Mouse (Mus musculus) layer of hippocampus, adult 18-20 months (tissue): ENCODE data around the gene Tspan5. TPM values are rescaled to one million over a fixed set of nuclear protein-coding genes. Genes with fewer than 3 reads are reported as not detected.

Experiments used
- DNase-seq, 2 experiments: peaks; one replicate each; pipeline ENCODE4 v3.0.0; 2022; ENCODE audit warnings: low spot score in 2 of 2
- total RNA-seq, 2 experiments: library from RNA; stranded (reverse); gene quantifications; 2 replicates each; pipeline ENCODE4 v1.2.3; 2021

Tspan5 gene
- total RNA-seq, 2 experiments from 2014 or later = 197 to 205 TPM

DNA sequence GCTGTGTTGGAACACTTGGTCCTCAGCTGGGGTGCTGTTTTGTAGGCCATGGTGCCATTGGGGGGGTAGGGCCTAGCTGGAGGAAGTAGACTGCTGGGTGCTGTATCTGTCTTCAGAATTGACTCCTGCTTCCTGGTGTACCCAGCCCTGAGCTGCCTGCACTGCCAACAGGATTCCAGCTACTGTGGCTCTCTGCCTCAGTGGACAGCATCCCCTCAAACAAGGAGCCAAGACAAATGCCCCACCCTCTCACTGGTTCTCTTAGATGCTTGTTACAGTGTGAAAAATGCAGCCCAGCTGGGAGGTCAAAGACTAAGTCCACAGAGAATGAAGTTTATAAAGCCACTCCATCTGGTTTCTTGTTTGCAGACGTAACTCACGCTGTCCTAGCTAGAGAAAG lies 101.2 kb downstream of the Tspan5 start:
- DNase-seq = no peak

DNA sequence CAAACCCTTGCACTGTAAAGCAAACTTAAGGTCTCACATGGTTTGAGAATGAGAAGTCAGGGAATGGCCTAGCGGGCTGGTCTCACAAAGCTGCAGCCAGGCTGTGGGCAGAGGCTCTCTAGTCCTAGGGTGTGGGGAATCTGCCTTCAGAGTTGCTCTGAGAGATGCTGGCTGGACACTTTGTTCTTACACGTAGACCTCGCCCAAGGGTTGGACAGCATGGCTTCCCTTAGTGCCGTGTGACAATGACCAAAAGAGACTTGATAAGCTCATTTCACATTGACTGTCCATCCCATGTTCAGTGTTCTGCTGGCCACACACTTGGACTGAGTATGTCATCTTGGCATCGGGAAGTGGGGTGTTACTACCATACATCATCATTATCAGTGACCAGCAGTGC lies 101.6 kb downstream of the Tspan5 start:
- DNase-seq = no peak

DNA sequence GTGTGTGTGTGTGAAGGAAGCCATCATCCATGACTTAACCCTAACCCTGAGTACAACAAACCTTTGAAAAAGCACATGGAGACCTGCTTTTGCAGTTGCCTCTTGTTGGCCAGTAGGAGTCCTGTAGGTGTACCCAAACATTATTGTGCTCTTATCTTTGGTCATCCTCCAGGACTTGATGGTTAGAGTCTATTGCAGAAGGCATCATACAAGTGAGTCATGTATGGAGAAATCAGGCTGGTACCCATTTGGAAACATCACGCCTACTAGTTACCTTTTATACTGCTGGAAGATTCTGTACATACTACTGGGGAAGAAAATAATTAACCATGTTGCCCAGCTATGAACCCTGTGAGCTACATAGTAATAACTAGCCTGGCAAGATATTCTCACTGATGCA lies 103.8 kb downstream of the Tspan5 start:
- no peak for DNase-seq

DNA sequence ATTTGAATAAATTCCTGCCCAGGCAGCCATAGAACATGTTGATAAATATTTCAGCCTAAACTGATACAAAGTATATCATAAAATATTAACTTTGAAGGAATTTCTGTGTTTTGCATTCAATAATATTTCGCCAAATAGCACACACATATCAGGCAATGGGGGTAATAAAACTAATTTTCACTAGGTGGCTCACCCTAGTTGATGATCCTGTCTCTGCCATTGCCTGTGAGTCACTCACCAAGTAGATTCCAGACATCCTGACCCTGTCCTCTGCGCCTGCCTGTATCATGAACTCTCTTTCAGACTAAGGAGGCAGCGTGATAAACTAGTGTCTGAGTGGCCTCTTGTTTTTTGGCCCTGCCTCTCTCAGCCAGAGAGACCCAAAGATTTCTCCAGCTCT lies 105.8 kb downstream of the Tspan5 start:
- DNase-seq = no peak

DNA sequence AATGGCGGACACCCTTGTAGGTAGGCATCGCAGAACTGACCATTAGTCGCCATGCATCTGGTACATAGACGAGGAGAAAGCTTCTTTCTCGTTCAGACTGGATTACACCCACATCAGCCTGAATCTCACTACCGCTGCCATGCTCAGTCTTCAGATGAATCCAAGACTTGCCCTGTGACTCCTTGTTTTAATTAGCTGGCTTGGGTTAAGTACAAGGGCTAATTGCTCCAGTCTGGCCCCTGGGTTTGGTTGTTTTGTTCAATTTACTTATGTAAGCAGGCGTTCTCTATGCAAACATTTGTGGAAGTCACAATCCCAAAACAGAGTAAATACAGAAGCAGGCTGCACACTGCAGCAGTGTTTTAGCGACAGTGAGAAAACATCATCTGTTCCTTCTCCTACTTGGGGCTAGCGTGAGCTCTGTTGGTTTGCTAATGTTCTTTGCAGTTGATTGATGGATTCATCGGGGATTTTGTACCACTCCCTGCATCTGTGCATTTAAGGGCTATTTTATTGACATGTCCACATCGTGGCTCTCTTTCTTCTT lies 107.8 kb downstream of the Tspan5 start:
- peak in 1 of 2 experiments; percentile 70 for DNase-seq

DNA sequence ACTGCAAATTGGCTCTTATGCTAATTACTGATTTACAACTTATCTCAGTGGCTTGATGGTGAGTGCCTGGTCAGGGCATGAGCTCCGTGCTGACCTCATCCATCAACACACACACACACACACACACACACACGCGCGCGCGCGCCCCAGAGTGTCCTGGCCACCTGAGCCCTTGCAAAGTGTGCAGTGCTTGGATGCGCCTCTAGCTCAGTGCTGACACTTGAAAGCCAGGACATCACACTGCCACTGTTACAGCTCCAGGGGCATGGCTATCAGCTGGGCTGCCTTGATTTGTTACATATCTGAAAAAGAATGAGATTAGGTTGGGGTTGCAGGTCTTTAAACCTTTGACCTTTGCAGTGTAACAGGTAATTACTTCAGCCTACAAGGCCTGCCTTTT lies 109.9 kb downstream of the Tspan5 start:
- DNase-seq = no peak

DNA sequence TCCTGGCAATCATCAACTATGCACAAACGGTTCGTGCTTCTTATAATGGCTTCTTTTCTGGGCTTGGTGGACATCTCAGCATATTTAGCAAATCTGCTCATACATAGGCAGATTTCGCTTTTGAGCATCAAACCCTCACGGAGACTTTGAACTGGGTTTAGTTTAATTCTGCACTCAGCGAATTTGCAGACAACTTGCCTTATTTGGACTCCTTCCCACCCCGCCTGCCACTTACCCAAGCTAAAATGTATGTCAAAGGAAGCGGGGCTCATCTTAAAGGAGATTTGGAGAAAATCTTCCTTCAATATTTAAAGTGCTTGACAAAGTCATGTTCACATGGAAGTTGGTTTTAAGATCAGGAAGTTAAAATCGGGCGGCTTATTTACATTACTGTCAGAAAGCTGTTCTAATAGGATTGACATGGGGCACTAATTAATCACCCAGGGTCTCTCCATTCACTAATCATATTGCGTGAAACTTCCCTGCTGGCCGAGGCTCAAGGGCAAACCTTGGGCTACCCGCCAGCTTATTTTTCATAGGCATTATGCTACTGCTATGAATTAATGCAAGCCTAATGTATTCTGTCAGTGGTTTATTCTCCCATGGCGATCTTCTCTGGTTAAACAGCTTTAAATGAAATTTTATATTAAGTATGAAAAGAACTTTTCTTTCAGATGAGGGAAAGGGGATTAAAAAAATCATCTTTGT lies 111.1 kb downstream of the Tspan5 start:
- no peak for DNase-seq

DNA sequence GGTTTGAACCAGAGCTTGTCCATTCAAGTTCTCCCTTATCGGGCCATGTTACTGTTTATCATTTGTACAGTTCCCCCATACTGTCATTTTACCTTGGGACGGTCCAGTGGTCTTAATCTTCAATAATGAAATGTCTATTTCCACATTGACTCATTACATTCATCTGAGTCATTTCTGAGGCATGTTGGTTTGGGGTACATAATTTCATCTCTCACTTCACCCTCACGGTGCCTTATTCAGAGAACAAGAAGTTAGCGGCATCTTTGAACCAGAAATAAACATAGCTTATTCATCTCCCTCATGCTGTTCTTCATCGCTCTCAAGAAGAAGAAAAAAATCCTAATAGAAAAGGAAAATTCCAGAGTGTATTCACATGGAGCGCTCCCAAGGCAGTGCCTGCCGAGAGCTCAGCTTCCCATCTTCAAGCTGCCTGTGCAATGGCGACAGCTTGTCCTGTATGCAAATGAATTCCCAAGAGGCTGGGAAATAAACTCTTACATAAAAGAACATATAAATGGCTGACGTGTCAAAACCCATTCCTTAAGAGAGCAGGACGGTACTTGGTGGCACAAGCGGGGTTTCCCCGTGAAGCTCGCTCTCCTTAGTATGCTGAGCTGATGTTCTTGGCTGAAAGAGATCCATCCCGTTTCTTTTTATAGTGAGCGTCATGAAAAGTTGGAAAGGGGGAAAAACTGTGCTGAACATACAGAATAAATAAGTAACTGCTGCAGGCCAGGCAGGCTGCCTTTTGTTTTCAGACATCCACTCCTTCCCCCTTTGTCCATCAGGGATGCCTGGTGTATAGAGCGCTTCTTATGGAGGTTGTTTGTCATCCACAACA lies 112.2 kb downstream of the Tspan5 start:
- DNase-seq = peak; percentile 52 to 77

DNA sequence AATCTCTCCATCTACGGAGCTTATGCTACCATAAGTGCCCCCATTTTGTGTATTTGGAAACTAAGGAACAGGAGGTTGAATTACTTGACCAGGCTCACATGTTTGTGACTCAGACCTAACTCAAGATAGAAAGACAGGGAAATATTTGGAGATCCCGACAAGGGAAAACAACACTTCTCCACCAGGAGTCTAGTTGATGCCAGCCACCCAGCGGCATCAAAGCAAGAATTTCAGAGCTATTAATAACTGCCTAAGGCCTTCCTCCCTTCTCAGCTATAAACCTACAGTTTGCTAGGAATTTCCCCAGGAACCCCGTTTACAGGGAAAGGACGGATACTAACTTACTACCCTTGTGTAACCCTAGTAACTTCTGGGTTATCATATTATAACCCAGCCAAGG lies 113.4 kb downstream of the Tspan5 start:
- no peak for DNase-seq

DNA sequence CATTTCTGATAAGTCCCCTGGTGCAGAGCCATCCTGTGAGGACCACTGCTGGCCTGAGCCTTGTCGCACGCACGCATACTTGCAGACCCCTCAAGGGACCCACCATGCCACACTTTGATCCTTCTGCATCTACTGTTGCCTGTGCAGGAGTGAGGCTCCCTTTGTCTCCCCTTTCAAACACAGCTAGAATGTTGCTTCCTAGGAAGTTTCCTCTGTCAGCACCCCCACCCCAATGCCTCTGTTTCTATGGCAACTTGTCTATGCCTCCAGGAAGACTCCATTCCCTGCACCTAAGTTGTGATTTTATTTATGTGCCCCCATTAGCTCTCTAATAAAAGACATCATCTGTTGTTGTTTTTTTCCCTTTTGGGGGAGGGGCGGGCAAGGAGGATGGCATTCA lies 115.0 kb downstream of the Tspan5 start:
- no peak for DNase-seq

DNA sequence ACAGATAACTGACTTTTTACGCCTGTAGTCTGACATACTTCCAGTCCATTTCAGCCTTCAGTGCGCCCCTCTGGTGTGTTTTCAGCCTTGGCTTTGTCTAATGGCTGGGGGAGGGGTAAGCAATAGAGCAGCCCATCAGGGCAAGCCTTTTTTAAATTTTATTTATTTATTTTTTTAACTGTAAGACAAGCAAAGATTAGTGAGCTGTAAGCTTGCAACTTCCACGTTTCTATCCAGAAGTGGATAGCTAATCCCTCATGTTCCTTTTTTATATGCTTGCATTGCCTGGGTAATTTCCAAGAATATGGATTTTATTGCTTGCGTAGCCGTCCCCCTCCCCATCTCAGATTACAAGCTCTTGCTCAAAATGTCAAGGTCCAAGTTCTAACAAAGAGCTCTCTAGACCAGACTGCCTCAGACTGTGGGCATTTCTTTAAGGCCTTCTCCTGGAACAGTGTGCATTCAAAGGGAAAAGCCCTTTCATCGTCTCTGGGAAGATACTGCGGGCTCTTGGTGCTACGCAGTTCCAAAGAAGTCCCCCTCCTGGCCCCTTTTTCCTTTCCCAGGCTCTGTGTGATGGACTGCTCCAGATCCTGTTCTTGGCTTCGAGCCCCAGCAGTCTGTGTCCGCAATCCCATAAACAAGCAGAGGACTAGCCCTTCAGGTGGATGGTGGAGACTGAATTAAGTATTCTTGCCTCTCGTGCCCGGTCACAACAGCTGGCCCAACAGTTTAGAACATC lies 116.0 kb downstream of the Tspan5 start:
- DNase-seq = no peak

DNA sequence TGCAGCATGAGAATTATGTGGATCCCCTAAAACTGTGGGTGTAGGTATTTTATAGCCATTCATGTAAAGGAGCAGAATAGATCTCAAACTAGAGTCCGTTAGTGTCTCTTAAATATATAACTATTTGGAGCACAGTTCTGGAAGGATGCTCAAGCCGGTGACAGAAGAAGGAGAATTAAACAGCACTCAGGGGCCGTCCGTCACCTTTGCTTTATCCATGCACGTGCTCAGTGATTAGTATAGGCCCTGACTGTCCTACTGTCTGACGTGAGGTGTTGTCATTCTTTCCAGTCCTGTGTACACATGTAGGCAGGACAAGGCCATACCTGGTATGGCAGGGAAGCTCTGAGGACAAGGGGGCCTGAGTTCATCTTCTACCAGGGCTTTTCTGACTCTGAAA lies 116.7 kb downstream of the Tspan5 start:
- no peak for DNase-seq

DNA sequence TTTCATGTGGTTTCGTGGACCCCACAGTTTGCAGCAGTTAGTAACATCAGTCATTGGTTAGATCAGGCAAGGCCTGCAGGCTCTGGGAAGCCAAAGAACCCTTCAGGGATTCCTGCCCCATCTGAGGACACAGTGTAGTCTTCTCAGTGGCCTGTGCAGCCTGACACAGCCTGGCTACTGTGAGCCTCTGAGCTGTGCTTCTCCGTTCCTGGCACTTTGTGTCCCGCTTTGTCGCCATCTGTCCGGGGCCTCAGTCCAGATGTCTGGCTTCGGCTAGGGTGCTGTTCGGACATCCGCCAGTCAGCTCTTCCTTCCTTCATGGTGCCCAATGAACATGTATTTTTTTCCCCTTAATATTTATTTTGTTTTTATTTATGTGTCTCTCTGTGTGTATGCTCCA lies 117.2 kb downstream of the Tspan5 start:
- peak in 1 of 2 experiments; percentile 69 for DNase-seq

DNA sequence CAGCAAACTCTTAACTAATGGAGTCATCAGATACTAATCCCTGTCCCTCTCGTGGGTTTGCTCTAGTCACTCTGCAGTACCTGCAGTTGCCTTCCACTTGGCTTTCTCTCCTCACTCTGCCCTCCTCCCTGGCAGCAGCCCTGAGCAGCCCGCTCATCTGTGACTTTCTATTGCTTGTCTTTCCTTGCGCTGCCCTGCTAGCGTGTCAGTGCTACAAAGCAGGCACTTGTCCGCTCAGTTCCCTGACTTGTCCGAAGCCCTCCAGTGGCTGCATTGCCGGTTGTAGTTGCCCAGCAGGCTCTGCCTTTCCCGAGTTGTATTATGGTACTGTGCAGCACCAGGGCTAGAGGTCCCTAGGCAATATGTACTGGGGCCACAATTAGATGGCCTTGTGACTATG lies 117.7 kb downstream of the Tspan5 start:
- no peak for DNase-seq

DNA sequence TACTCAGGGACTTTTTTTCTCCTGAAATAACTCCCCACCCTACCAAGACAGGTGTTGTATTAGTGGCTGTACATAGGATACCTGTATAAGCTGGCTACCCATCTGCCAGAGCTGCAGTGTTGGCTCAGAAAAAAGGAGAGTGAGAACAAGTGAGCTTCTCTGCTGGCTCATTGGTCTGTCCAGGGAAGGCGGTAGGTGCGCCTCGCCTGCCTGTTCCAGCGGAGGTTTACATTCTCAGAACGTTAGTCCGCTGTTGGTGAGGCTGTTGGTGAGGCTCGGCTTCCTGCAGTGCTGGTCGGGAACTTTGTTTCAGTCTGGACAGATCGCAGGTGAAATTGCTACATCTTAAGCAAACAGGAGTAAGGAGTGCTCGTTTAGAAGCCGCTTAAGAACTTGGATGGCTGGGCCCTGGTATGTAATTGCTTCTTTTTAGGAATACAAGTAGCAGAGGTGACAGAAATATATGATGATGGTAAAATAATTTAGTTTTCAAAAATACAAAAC lies 118.3 kb downstream of the Tspan5 start:
- no peak for DNase-seq

DNA sequence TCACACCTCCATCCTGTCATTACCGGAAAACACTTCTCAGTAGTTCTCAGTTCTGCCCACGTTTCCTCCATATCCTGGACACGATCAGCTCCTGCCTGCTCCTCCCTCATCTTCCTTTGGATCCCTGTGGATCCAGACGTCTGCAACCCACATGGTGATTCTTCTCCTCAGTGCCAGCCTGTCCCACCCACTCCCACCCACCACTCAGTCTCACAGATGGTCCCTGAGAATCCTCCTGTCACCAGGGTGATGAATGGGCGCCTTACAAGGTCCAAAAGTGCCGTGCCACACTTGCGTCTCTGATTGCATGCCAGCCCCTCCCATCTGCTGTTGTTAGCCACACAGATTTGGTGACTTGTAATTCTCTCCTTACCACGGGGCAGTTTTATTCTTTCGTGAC lies 119.0 kb downstream of the Tspan5 start:
- peak in 1 of 2 experiments; percentile 76 for DNase-seq

DNA sequence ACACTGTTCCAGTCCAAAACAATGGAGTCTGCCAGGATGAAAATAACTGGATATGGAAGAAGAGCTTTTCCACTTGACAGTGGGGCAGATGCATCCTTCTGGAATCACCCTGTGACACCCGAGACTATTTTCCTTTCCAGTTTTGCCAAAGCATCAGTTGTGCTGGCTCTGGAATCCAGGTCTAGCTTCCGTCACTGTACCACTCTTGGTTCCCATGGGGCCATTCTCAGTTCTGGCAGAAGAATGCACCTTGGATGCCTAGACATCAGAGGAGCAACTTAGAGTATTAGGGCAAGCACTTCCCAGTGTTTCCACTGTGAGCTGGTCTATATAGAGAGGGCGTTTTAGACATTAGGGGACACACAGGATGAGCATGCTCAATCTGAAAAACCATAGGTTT lies 119.6 kb downstream of the Tspan5 start:
- no peak for DNase-seq

DNA sequence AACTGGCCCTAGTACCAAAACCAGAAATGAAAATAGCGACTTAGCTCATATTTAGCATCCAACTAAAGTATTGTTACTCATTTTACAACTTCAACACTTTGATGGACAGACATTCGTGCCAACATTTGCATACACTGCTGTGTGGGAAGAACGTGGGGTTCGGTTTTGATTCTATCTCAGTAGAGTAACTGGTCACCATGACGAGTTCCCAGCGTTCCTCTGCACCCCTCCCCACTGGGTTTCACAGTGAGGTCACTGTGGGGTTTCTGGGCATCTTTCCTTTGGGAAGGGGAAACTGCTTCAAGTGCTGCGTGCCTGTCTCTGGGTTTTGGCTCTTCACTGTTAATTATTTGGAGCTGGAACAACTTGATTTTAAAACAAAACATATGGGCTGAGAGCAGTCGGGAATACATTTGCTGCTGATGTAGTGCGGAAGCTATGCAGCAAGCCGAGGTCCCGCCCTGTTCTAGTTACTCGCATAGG lies 122.2 kb downstream of the Tspan5 start:
- no peak for DNase-seq

DNA sequence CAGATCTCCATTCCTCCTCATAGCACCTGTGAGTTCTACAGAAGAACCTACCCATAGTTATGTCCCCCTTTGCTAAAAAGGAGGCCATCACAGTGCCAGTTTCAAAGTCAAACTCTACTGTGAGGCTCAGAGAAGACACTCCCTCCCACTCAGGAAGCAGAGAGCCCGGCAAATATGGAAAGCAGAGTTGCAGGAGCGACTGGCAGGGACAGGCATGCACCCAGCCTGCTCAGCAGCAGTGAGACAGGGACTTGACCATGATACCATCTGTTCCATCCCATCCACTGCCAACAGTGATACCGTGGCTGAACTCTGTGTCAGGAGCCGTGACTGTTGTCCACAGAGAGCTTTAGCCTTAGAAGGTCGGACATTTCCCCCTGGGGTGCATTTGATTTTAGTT lies 123.3 kb downstream of the Tspan5 start:
- no peak for DNase-seq

DNA sequence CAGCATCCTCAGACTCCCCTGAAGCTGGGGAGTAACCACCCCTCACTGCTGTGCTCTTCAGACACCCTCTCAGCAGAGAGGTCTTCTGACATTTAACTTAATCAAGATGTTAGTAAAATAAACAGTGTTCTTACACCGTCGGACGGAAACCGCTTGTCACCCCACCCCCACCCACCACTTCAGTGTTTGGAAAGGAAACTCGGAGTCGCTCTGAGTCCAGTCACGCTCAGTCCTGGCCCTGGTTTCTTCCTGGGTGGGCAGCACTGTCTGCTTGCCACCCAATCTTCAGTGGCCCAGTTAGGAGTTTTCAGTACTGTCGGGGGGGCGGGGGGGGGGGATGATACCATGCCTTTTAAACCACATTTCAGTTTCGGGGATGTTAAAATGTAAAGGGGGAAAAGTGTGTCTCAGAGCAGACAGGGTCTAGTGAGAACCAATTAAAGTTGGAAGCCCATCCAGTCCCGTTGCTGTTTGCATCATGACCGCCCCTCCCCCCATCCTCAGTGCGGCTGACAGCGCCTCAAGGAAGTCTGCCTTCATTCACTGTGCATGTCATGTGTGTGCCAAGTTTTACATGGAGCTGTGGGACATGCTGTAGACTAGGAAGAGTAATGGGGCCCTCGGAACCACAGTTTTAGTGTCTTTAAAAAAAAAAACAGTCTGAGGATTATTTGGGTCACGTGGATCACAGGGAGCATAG lies 125.3 kb downstream of the Tspan5 start:
- no peak for DNase-seq

DNA sequence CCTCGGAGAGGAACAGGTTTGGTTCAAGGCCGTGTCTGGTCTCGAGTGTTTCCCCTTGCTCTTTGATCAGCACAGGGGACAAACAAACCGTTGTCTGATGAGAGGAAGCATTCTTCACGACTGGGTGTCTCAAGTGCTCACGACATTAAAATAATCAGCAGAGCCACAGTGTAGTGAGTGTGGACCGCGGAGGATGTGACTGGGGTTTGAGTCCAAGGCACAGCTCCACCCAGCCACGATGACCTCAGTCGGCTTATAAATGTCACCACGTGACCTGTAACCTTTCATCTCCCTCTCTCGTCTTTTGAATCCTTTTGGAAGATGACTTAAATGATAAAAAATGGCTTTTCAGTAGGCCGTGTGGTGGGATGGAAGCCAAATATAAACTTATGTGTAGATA lies 126.4 kb downstream of the Tspan5 start:
- DNase-seq = no peak
